Comparison of ENCODE assay signal across 25 mouse cellular contexts in genomic region chr3:81057719-81058118, GRCm38 (mm10). TPM values are rescaled to one million over a fixed set of nuclear protein-coding genes. Genes with fewer than 3 reads are reported as not detected.
A peak's percentile ranks its signal among the peaks of the same experiment; 100 is the strongest.
DNase-seq lines count a peak whose midpoint lies in the region; ATAC-seq and TF ChIP-seq lines count a peak whose summit lies in the region.
"Had no signal": no experiment of that assay in that cellular context is flagged by ENCODE, and none has a peak within 500 bp of the region (broad histone marks: within the 10 kb centered on the region; RNA-seq: fewer than 3 reads in every experiment).

No protein-coding gene starts in this region.

- no peak overlapping the region for H3K4me2 ChIP-seq in lung, embryonic 14.5 days
- H3K4me2 ChIP-seq in forebrain, embryonic 16.5 days (ENCODE audit: low read length), result no peak overlapping the region
- H3K4me2 ChIP-seq: forebrain, embryonic 15.5 days; heart, embryonic 11.5 days; intestine, embryonic 15.5 days; limb, embryonic 12.5 days; liver, embryonic 13.5 days had no signal

- peak overlapping the region; percentile 71 for H3K27ac ChIP-seq in lung, embryonic 14.5 days (ENCODE audit: low read depth)
- peak overlapping the region; percentile 71 for H3K27ac ChIP-seq in ES-Bruce4 (ENCODE audit: insufficient read depth, low read length)
- peak overlapping the region; percentile 50 for H3K27ac ChIP-seq in bone marrow macrophage, adult 2 months (ENCODE audit: insufficient read depth, low read depth, low read length)
- no peak overlapping the region for H3K27ac ChIP-seq in forebrain, embryonic 16.5 days (ENCODE audit: low read length)
- H3K27ac ChIP-seq: forebrain, embryonic 15.5 days; hindbrain, embryonic 10.5 days; intestine, embryonic 15.5 days; layer of hippocampus, adult 2 months; limb, embryonic 12.5 days; liver, embryonic 13.5 days had no signal

- no peaks in the 10 kb centered on the region for H3K9me3 ChIP-seq in lung, embryonic 14.5 days (ENCODE audit: low read depth, low read length)
- H3K9me3 ChIP-seq in ES-Bruce4 (replicated peaks; ENCODE audit: control insufficient read depth, insufficient read depth, low read length, poor library complexity, severe bottlenecking), result no peaks in the 10 kb centered on the region
- no peaks in the 10 kb centered on the region for H3K9me3 ChIP-seq in forebrain, embryonic 16.5 days (ENCODE audit: control insufficient read depth, low read length)
- H3K9me3 ChIP-seq: forebrain, embryonic 15.5 days; hindbrain, embryonic 10.5 days; intestine, embryonic 15.5 days; limb, embryonic 12.5 days; liver, embryonic 13.5 days had no signal

- no peaks in the 10 kb centered on the region for H3K4me1 ChIP-seq in lung, embryonic 14.5 days (ENCODE audit: insufficient read depth)
- H3K4me1 ChIP-seq in lung, adult 2 months (ENCODE audit: control insufficient read depth, insufficient read depth, low read length), result no peaks in the 10 kb centered on the region
- no peaks in the 10 kb centered on the region for H3K4me1 ChIP-seq in ES-Bruce4 (ENCODE audit: control insufficient read depth, insufficient read depth, low read length)
- H3K4me1 ChIP-seq in bone marrow macrophage, adult 2 months (ENCODE audit: control insufficient read depth, insufficient read depth, low read length), result peaks cover 21% of the 10 kb centered on the region
- no peaks in the 10 kb centered on the region for H3K4me1 ChIP-seq in forebrain, embryonic 16.5 days (replicated peaks; ENCODE audit: control insufficient read depth, insufficient read depth, low read length)
- H3K4me1 ChIP-seq: forebrain, embryonic 15.5 days; intestine, embryonic 15.5 days; liver, embryonic 13.5 days had no signal

- TF ChIP-seq POLR2A in lung, adult 2 months (IDR thresholded peaks at IDR 0.05; ENCODE audit: borderline replicate concordance, extremely low read depth, low read depth, low read length), result no peak
- no peak for TF ChIP-seq POLR2A in ES-Bruce4 (IDR thresholded peaks at IDR 0.05; ENCODE audit: insufficient read depth, low read length)
- no peak for TF ChIP-seq POLR2A in bone marrow macrophage, adult 2 months (IDR thresholded peaks at IDR 0.05; ENCODE audit: borderline replicate concordance, low read depth, low read length)

- H3K36me3 ChIP-seq in lung, embryonic 14.5 days (ENCODE audit: insufficient read depth), result no peaks in the 10 kb centered on the region
- H3K36me3 ChIP-seq in ES-Bruce4 (ENCODE audit: control insufficient read depth, insufficient read depth, low read length, poor library complexity, severe bottlenecking), result no peaks in the 10 kb centered on the region
- H3K36me3 ChIP-seq in forebrain, embryonic 16.5 days (ENCODE audit: control insufficient read depth, insufficient read depth), result no peaks in the 10 kb centered on the region
- H3K36me3 ChIP-seq: forebrain, embryonic 15.5 days; hindbrain, embryonic 10.5 days; intestine, embryonic 15.5 days; limb, embryonic 12.5 days; liver, embryonic 13.5 days had no signal

- no peaks in the 10 kb centered on the region for H3K27me3 ChIP-seq in lung, embryonic 14.5 days (ENCODE audit: insufficient read depth, low read length)
- H3K27me3 ChIP-seq in ES-Bruce4 (ENCODE audit: control insufficient read depth, insufficient read depth, low read length, poor library complexity, severe bottlenecking), result no peaks in the 10 kb centered on the region
- H3K27me3 ChIP-seq in forebrain, embryonic 16.5 days (replicated peaks; ENCODE audit: control insufficient read depth, insufficient read depth, low read length), result no peaks in the 10 kb centered on the region
- H3K27me3 ChIP-seq: forebrain, embryonic 15.5 days; intestine, embryonic 15.5 days; limb, embryonic 12.5 days; liver, embryonic 13.5 days had no signal

- intact Hi-C loops in left cerebral cortex, postnatal 10 days (cut with DNase I), result no loop called here

- no peak for DNase-seq in lung, embryonic 14.5 days
- DNase-seq in lung, adult 2 months, result no peak
- DNase-seq in ovary, adult 18-20 months (ENCODE audit: low spot score), result no peak
- DNase-seq in left cerebral cortex, postnatal 10 days (ENCODE audit: extremely low spot score in 1 of 2, low spot score in 2 of 2), result no peak
- DNase-seq: cerebellum, adult 11-12 months; cerebellum, postnatal 10 days; gastrocnemius, postnatal 10 days; heart, adult 11 months; liver, embryonic 13.5 days; lung, postnatal 10 days; spleen, adult 18-20 months; thymus, postnatal 25 days had no signal

- H3K9ac ChIP-seq in lung, embryonic 14.5 days, result no peak overlapping the region
- H3K9ac ChIP-seq in ES-Bruce4 (ENCODE audit: low read depth, poor library complexity, severe bottlenecking), result no peak overlapping the region
- H3K9ac ChIP-seq in forebrain, embryonic 16.5 days (replicated peaks; ENCODE audit: low read depth, low read length), result no peak overlapping the region
- H3K9ac ChIP-seq: forebrain, embryonic 15.5 days; intestine, embryonic 15.5 days; limb, embryonic 12.5 days; liver, embryonic 13.5 days had no signal

- no peak for TF ChIP-seq CTCF in lung, embryonic 14.5 days (IDR thresholded peaks at IDR 0.05; ENCODE audit: low read depth)
- TF ChIP-seq CTCF in lung, adult 2 months (IDR thresholded peaks at IDR 0.05; ENCODE audit: insufficient read depth, low read length), result no peak
- no peak for TF ChIP-seq CTCF in ES-Bruce4 (IDR thresholded peaks at IDR 0.05; ENCODE audit: low read depth, low read length)
- TF ChIP-seq CTCF in bone marrow macrophage, adult 2 months (IDR thresholded peaks at IDR 0.05; ENCODE audit: low read depth, low read length), result no peak

- WGBS in lung, embryonic 14.5 days, result 80% methylated on average over 1 of the region's 1 CpGs
- 55% methylated on average over 1 of the region's 1 CpGs for WGBS in lung, adult 2 months
- WGBS in forebrain, embryonic 16.5 days, result 76% methylated on average over 1 of the region's 1 CpGs

- ATAC-seq in lung, embryonic 14.5 days (ENCODE audit: insufficient read depth), result no peak
- peak; percentile 88 for ATAC-seq in megakaryocyte, adult 5-6 weeks (ENCODE audit: poor library complexity, severe bottlenecking)
- no peak for ATAC-seq in forebrain, embryonic 16.5 days
- ATAC-seq: hindbrain, embryonic 16.5 days had no signal

- no peak overlapping the region for H3K4me3 ChIP-seq in lung, embryonic 14.5 days (ENCODE audit: low read depth, low read length)
- H3K4me3 ChIP-seq in lung, adult 2 months (replicated peaks; ENCODE audit: extremely low read depth, low read depth, low read length), result no peak overlapping the region
- no peak overlapping the region for H3K4me3 ChIP-seq in ES-Bruce4 (ENCODE audit: low read depth, low read length)
- no peak overlapping the region for H3K4me3 ChIP-seq in bone marrow macrophage, adult 2 months (ENCODE audit: insufficient read depth, low read length)
- H3K4me3 ChIP-seq in forebrain, embryonic 16.5 days (replicated peaks; ENCODE audit: low read length), result no peak overlapping the region
- H3K4me3 ChIP-seq: forebrain, embryonic 15.5 days; hindbrain, embryonic 10.5 days; intestine, embryonic 15.5 days; layer of hippocampus, adult 2 months; limb, embryonic 12.5 days; liver, embryonic 13.5 days had no signal

- no peak for TF ChIP-seq EP300 in ES-Bruce4 (IDR thresholded peaks at IDR 0.05; ENCODE audit: insufficient read depth, low read depth, low read length)

RNA-seq across cellular contexts. Expression of gene Pdgfc, which starts 21.5 kb away (rescaled TPM):
- polyA plus RNA-seq in lung, embryonic 14.5 days (2014; fragmentation: Nextera tagmentation; extraction: Ambion mirVana), result 18.7 and 18.8 TPM in 2 replicates
- 1.00 and 1.3 TPM in 2 replicates for polyA plus RNA-seq in lung, adult 2 months (2012; rRNA removed)
- 5.5 and 6.5 TPM in 2 replicates for polyA plus RNA-seq in ES-Bruce4 (2011; ENCODE audit: insufficient read depth, insufficient read length, low read depth, missing spikeins)
- polyA plus RNA-seq in bone marrow macrophage, adult 2 months (2012; ENCODE audit: insufficient read depth, insufficient read length, missing spikeins), result 0.76 and 0.78 TPM in 2 replicates
- total RNA-seq in megakaryocyte, adult 5-6 weeks (2015), result not detected in 2 replicates
- not detected in 2 replicates for total RNA-seq in megakaryocyte, adult 5-6 weeks (2017)
- total RNA-seq in left cerebral cortex, postnatal 10 days (2021), result 1 to 10 TPM; 6.2 to 7.5 TPM
- 6.2 and 8.1 TPM in 2 replicates for polyA plus RNA-seq in forebrain, embryonic 16.5 days (2015; fragmentation: Nextera tagmentation; extraction: Ambion mirVana)
- total RNA-seq: megakaryocyte-erythroid progenitor cell, adult 5-6 weeks; neutrophil, adult 5-6 weeks had no signal
